31 mouse cellular contexts compared by ENCODE assay signal in genomic region chr5:30994910-30995635, GRCm38 (mm10). TPM values are rescaled to one million over a fixed set of nuclear protein-coding genes. Genes with fewer than 3 reads are reported as not detected.
DNase-seq lines count a peak whose midpoint lies in the region; ATAC-seq and TF ChIP-seq lines count a peak whose summit lies in the region.
"Had no signal": no experiment of that assay in that cellular context is flagged by ENCODE, and none has a peak within 500 bp of the region (broad histone marks: within the 10 kb centered on the region; RNA-seq: fewer than 3 reads in every experiment).

No protein-coding gene starts in this region.

- TF ChIP-seq CTCF in heart, adult 2 months (IDR thresholded peaks at IDR 0.05), result no peak
- TF ChIP-seq CTCF in liver, adult 2 months (IDR thresholded peaks at IDR 0.05; ENCODE audit: low read depth, low read length), result no peak

- H3K27ac ChIP-seq in heart, embryonic 10.5 days, result peak overlapping the region; percentile 77
- peak overlapping the region; percentile 63 for H3K27ac ChIP-seq in heart, embryonic 15.5 days
- H3K27ac ChIP-seq in heart, adult 2 months, result no peak overlapping the region
- peak overlapping the region; percentile 4; the same call in 1 of the 2 replicates for H3K27ac ChIP-seq in liver, adult 2 months (replicated peaks; ENCODE audit: insufficient read depth, low read depth, low read length)
- H3K27ac ChIP-seq in liver, embryonic 11.5 days (ENCODE audit: low read depth, low read length), result no peak overlapping the region
- H3K27ac ChIP-seq: forebrain, embryonic 13.5 days; hindbrain, embryonic 13.5 days; kidney, postnatal 0 days; limb, embryonic 10.5 days; limb, embryonic 15.5 days; neural tube, embryonic 12.5 days had no signal

- ATAC-seq in heart, embryonic 15.5 days (replicated peaks; ENCODE audit: insufficient number of reproducible peaks, insufficient read depth, low FRiP score, low read depth), result peak; percentile 22; the same call in 1 of the 2 replicates
- no peak for ATAC-seq in liver, embryonic 11.5 days (replicated peaks; ENCODE audit: low FRiP score)
- no peak for ATAC-seq in activated CD4-positive, CD25-positive, alpha-beta regulatory T cell, adult 4 months
- ATAC-seq: CD4-positive, CD25-positive, alpha-beta regulatory T cell, adult 4 months; forebrain, embryonic 13.5 days; midbrain, embryonic 16.5 days had no signal

- intact Hi-C loops in heart, postnatal 36 days (cut with DNase I), result no loop called here
- intact Hi-C loops in heart, adult 2 months (cut with DNase I), result loop anchor here (10.0 kb wide), 1 partner anchor 280 kb away; the partner anchor contains the start of gene Dpysl5

- DNase-seq in heart, embryonic 10.5 days (ENCODE audit: low spot score), result no peak
- DNase-seq in heart, postnatal 36 days, result no peak
- no peak for DNase-seq in heart, adult 2 months
- peak; percentile 87 for DNase-seq in liver, adult 2 months (ENCODE audit: extremely low read depth, low read depth, low spot score)
- DNase-seq in liver, embryonic 11.5 days (ENCODE audit: low spot score), result no peak
- DNase-seq: adrenal gland, adult 8-10 months; cerebellum, adult 9-10 months; cerebellum, postnatal 36 days; gastrocnemius, postnatal 14 days; heart, postnatal 14 days; kidney, adult 2 months; kidney, postnatal 4 days; layer of hippocampus, postnatal 36 days; lung, postnatal 36 days; right cerebral cortex, adult 18-20 months; spleen, adult 18-20 months; thymus, postnatal 14 days had no signal

- no peaks in the 10 kb centered on the region for H3K79me2 ChIP-seq in heart, adult 2 months (replicated peaks; ENCODE audit: control insufficient read depth, insufficient read depth, low read length)
- no peaks in the 10 kb centered on the region for H3K79me2 ChIP-seq in liver, adult 2 months (ENCODE audit: control insufficient read depth, insufficient read depth, low read length)
- H3K79me2 ChIP-seq in myocyte (ENCODE audit: control insufficient read depth, insufficient read depth), result no peaks in the 10 kb centered on the region

- no peak overlapping the region for H3K9ac ChIP-seq in heart, embryonic 15.5 days
- H3K9ac ChIP-seq in heart, adult 2 months (ENCODE audit: low read depth, low read length), result no peak overlapping the region
- H3K9ac ChIP-seq in liver, adult 2 months (ENCODE audit: low read depth, low read length), result no peak overlapping the region
- no peak overlapping the region for H3K9ac ChIP-seq in liver, embryonic 11.5 days (ENCODE audit: low read depth, low read length)
- H3K9ac ChIP-seq: forebrain, embryonic 13.5 days; hindbrain, embryonic 13.5 days; limb, embryonic 15.5 days; neural tube, embryonic 12.5 days had no signal

- no peaks in the 10 kb centered on the region for H3K36me3 ChIP-seq in heart, embryonic 10.5 days
- no peaks in the 10 kb centered on the region for H3K36me3 ChIP-seq in heart, embryonic 15.5 days
- no peaks in the 10 kb centered on the region for H3K36me3 ChIP-seq in heart, adult 2 months (ENCODE audit: control insufficient read depth, insufficient read depth, low read length)
- H3K36me3 ChIP-seq in liver, adult 2 months (ENCODE audit: control insufficient read depth, insufficient read depth, low read length), result no peaks in the 10 kb centered on the region
- no peaks in the 10 kb centered on the region for H3K36me3 ChIP-seq in liver, embryonic 11.5 days (ENCODE audit: control insufficient read depth, insufficient read depth, low read length)
- H3K36me3 ChIP-seq in myocyte (ENCODE audit: control insufficient read depth, insufficient read depth), result no peaks in the 10 kb centered on the region
- H3K36me3 ChIP-seq: hindbrain, embryonic 13.5 days; limb, embryonic 10.5 days; limb, embryonic 15.5 days; neural tube, embryonic 12.5 days had no signal

- WGBS in heart, embryonic 10.5 days, result 49% methylated on average over 11 of the region's 11 CpGs
- WGBS in heart, embryonic 15.5 days, result 37% methylated on average over 11 of the region's 11 CpGs
- 39% methylated on average over 11 of the region's 11 CpGs for WGBS in heart, adult 2 months
- 45% methylated on average over 11 of the region's 11 CpGs for WGBS in liver, adult 2 months
- 63% methylated on average over 11 of the region's 11 CpGs for WGBS in liver, embryonic 11.5 days

- no peak overlapping the region for H3K4me3 ChIP-seq in heart, embryonic 10.5 days
- H3K4me3 ChIP-seq in heart, embryonic 15.5 days, result no peak overlapping the region
- no peak overlapping the region for H3K4me3 ChIP-seq in heart, adult 2 months
- H3K4me3 ChIP-seq in liver, adult 2 months (ENCODE audit: insufficient read depth, low read depth, low read length), result no peak overlapping the region
- H3K4me3 ChIP-seq in liver, embryonic 11.5 days (ENCODE audit: low read depth, low read length), result no peak overlapping the region
- no peak overlapping the region for H3K4me3 ChIP-seq in myocyte
- H3K4me3 ChIP-seq: forebrain, embryonic 13.5 days; hindbrain, embryonic 13.5 days; limb, embryonic 10.5 days; limb, embryonic 15.5 days; neural tube, embryonic 12.5 days had no signal

- TF ChIP-seq POLR2A in heart, adult 2 months (IDR thresholded peaks at IDR 0.05; ENCODE audit: insufficient read depth, low read depth, low read length), result no peak
- no peak for TF ChIP-seq POLR2A in liver, adult 2 months (IDR thresholded peaks at IDR 0.05; ENCODE audit: extremely low read depth, insufficient read depth, low read length)
- TF ChIP-seq POLR2A in myocyte (IDR thresholded peaks at IDR 0.05; ENCODE audit: insufficient read length, low read depth), result no peak

- TF ChIP-seq EP300 in heart, adult 2 months (IDR thresholded peaks at IDR 0.05; ENCODE audit: insufficient read depth, low read depth, low read length), result no peak

- no peak overlapping the region for H3K4me2 ChIP-seq in heart, embryonic 15.5 days
- no peak overlapping the region for H3K4me2 ChIP-seq in liver, embryonic 11.5 days
- peak overlapping the region; percentile 15 for H3K4me2 ChIP-seq in myocyte (ENCODE audit: low read depth)
- H3K4me2 ChIP-seq: forebrain, embryonic 13.5 days; hindbrain, embryonic 13.5 days; limb, embryonic 15.5 days; midbrain, embryonic 11.5 days; neural tube, embryonic 12.5 days had no signal

- H3K4me1 ChIP-seq in heart, embryonic 10.5 days, result peaks cover 15% of the 10 kb centered on the region
- peaks cover 8% of the 10 kb centered on the region; the same call in 1 of the 2 replicates for H3K4me1 ChIP-seq in heart, embryonic 15.5 days (replicated peaks)
- H3K4me1 ChIP-seq in heart, adult 2 months (ENCODE audit: control insufficient read depth, insufficient read depth, low read length), result peaks cover 2% of the 10 kb centered on the region
- H3K4me1 ChIP-seq in liver, adult 2 months (ENCODE audit: control insufficient read depth, insufficient read depth, low read length), result peaks cover 5% of the 10 kb centered on the region; the same call in 1 of the 2 replicates
- H3K4me1 ChIP-seq in liver, embryonic 11.5 days (replicated peaks; ENCODE audit: control insufficient read depth, insufficient read depth, low read length), result no peaks in the 10 kb centered on the region
- H3K4me1 ChIP-seq: forebrain, embryonic 13.5 days; hindbrain, embryonic 13.5 days; limb, embryonic 10.5 days; limb, embryonic 15.5 days; neural tube, embryonic 12.5 days had no signal

- no peaks in the 10 kb centered on the region for H3K9me3 ChIP-seq in heart, embryonic 10.5 days
- no peaks in the 10 kb centered on the region for H3K9me3 ChIP-seq in heart, embryonic 15.5 days (replicated peaks)
- H3K9me3 ChIP-seq in liver, embryonic 11.5 days (ENCODE audit: control insufficient read depth, low read length), result no peaks in the 10 kb centered on the region
- H3K9me3 ChIP-seq: forebrain, embryonic 13.5 days; hindbrain, embryonic 13.5 days; limb, embryonic 10.5 days; limb, embryonic 15.5 days; neural tube, embryonic 12.5 days had no signal

- H3K27me3 ChIP-seq in heart, embryonic 10.5 days (ENCODE audit: insufficient read depth, poor library complexity, severe bottlenecking), result no peaks in the 10 kb centered on the region
- no peaks in the 10 kb centered on the region for H3K27me3 ChIP-seq in heart, embryonic 15.5 days
- H3K27me3 ChIP-seq in heart, adult 2 months (ENCODE audit: control insufficient read depth, insufficient read depth, low read length), result no peaks in the 10 kb centered on the region
- H3K27me3 ChIP-seq in liver, adult 2 months (ENCODE audit: control insufficient read depth, insufficient read depth, low read length), result no peaks in the 10 kb centered on the region
- H3K27me3 ChIP-seq in liver, embryonic 11.5 days (replicated peaks; ENCODE audit: control insufficient read depth, insufficient read depth, low read length), result 0 out of 2 replicates have a peak, but pooled peaks cover 2% of the 10 kb centered on the region
- H3K27me3 ChIP-seq in myocyte (ENCODE audit: control insufficient read depth, insufficient read depth, insufficient read length), result no peaks in the 10 kb centered on the region
- H3K27me3 ChIP-seq: forebrain, embryonic 13.5 days; hindbrain, embryonic 13.5 days; limb, embryonic 15.5 days; neural tube, embryonic 12.5 days had no signal

- H3ac ChIP-seq in myocyte (ENCODE audit: control insufficient read depth, insufficient read length), result no peak overlapping the region

RNA-seq across cellular contexts. Expression of gene Tcf23, which starts 26.6 kb away (rescaled TPM):
- 0.11 and 0.17 TPM in 2 replicates for polyA plus RNA-seq in heart, embryonic 10.5 days (2016; fragmentation: Nextera tagmentation; extraction: Ambion mirVana)
- 1 to 10 TPM in 1 of 2 experiments, under 1 TPM in 1; 0.64 to 1.7 TPM for total RNA-seq in heart, postnatal 36 days (2021)
- polyA plus RNA-seq in heart, embryonic 15.5 days (2015; fragmentation: Nextera tagmentation; extraction: Ambion mirVana), result 0.09 and 0.15 TPM in 2 replicates
- 1 to 10 TPM; 1.6 TPM for total RNA-seq in heart, adult 2 months (2021)
- 0.44 and 0.57 TPM in 2 replicates for polyA plus RNA-seq in heart, adult 2 months (2012; rRNA removed)
- total RNA-seq in liver, adult 2 months (2014; rRNA removed), result under 0.01 and 0.07 TPM in 2 replicates
- polyA plus RNA-seq in liver, adult 2 months (2012; rRNA removed), result 0.06 TPM in 1 of 2 replicates, not detected in the other
- polyA plus RNA-seq in liver, embryonic 11.5 days (2014; fragmentation: Nextera tagmentation; extraction: Ambion mirVana), result 0.04 TPM in 2 replicates
- polyA plus RNA-seq in myocyte (2012; fragmentation: generic; extraction: Trizol), result 0.62 TPM
- not detected for polyA plus RNA-seq in activated CD4-positive, CD25-positive, alpha-beta regulatory T cell, adult 4 months (2017; shearing (Covaris generic))
- total RNA-seq: megakaryocyte, adult 5-6 weeks had no signal
- polyA plus RNA-seq: CD4-positive, CD25-positive, alpha-beta regulatory T cell, adult 4 months; embryonic facial prominence, embryonic 11.5 days; forebrain, embryonic 13.5 days; hindbrain, embryonic 13.5 days; limb, embryonic 10.5 days; midbrain, embryonic 11.5 days; midbrain, embryonic 16.5 days; neural tube, embryonic 12.5 days had no signal

RNA-seq across cellular contexts. Expression of gene Preb, which starts 34.9 kb away (rescaled TPM):
- polyA plus RNA-seq in heart, embryonic 10.5 days (2016; fragmentation: Nextera tagmentation; extraction: Ambion mirVana), result 118 and 124 TPM in 2 replicates
- 10 to 100 TPM; 81.0 to 86.9 TPM for total RNA-seq in heart, postnatal 36 days (2021)
- polyA plus RNA-seq in heart, embryonic 15.5 days (2015; fragmentation: Nextera tagmentation; extraction: Ambion mirVana), result 74.4 and 99.1 TPM in 2 replicates
- 10 to 100 TPM; 80.3 to 84.6 TPM for total RNA-seq in heart, adult 2 months (2021)
- 166 and 189 TPM in 2 replicates for polyA plus RNA-seq in heart, adult 2 months (2012; rRNA removed)
- total RNA-seq in liver, adult 2 months (2014; rRNA removed), result 62.0 and 91.0 TPM in 2 replicates
- 279 and 433 TPM in 2 replicates for polyA plus RNA-seq in liver, adult 2 months (2012; rRNA removed)
- polyA plus RNA-seq in liver, embryonic 11.5 days (2014; fragmentation: Nextera tagmentation; extraction: Ambion mirVana), result 111 and 118 TPM in 2 replicates
- 158 TPM for polyA plus RNA-seq in myocyte (2012; fragmentation: generic; extraction: Trizol)
- 10 to 100 TPM; 60.4 to 71.0 TPM for polyA plus RNA-seq in activated CD4-positive, CD25-positive, alpha-beta regulatory T cell, adult 4 months (2017; shearing (Covaris generic))

RNA-seq across cellular contexts. Expression of gene Cgref1, which starts 49.7 kb away (rescaled TPM):
- 5.5 and 6.0 TPM in 2 replicates for polyA plus RNA-seq in heart, embryonic 10.5 days (2016; fragmentation: Nextera tagmentation; extraction: Ambion mirVana)
- total RNA-seq in heart, postnatal 36 days (2021), result under 1 TPM; 0.70 to 0.89 TPM
- polyA plus RNA-seq in heart, embryonic 15.5 days (2015; fragmentation: Nextera tagmentation; extraction: Ambion mirVana), result 2.4 and 4.2 TPM in 2 replicates
- under 1 TPM; 0.30 to 0.73 TPM for total RNA-seq in heart, adult 2 months (2021)
- 1.2 and 2.0 TPM in 2 replicates for polyA plus RNA-seq in heart, adult 2 months (2012; rRNA removed)
- total RNA-seq in liver, adult 2 months (2014; rRNA removed), result 0.60 and 0.74 TPM in 2 replicates
- 0.28 and 0.34 TPM in 2 replicates for polyA plus RNA-seq in liver, adult 2 months (2012; rRNA removed)
- 5.4 and 8.2 TPM in 2 replicates for polyA plus RNA-seq in liver, embryonic 11.5 days (2014; fragmentation: Nextera tagmentation; extraction: Ambion mirVana)
- 26.2 TPM for polyA plus RNA-seq in myocyte (2012; fragmentation: generic; extraction: Trizol)
- under 1 TPM in 1 of 2 experiments, not detected in 1; 0.50 TPM for polyA plus RNA-seq in activated CD4-positive, CD25-positive, alpha-beta regulatory T cell, adult 4 months (2017; shearing (Covaris generic))
- total RNA-seq: megakaryocyte, adult 5-6 weeks had no signal

RNA-seq across cellular contexts. Expression of gene Atraid, which starts 53.0 kb away (rescaled TPM):
- polyA plus RNA-seq in heart, embryonic 10.5 days (2016; fragmentation: Nextera tagmentation; extraction: Ambion mirVana), result 79.7 and 87.6 TPM in 2 replicates
- 10 to 100 TPM; 50.5 to 57.3 TPM for total RNA-seq in heart, postnatal 36 days (2021)
- 116 and 118 TPM in 2 replicates for polyA plus RNA-seq in heart, embryonic 15.5 days (2015; fragmentation: Nextera tagmentation; extraction: Ambion mirVana)
- 10 to 100 TPM; 44.2 to 45.6 TPM for total RNA-seq in heart, adult 2 months (2021)
- 100 and 115 TPM in 2 replicates for polyA plus RNA-seq in heart, adult 2 months (2012; rRNA removed)
- total RNA-seq in liver, adult 2 months (2014; rRNA removed), result 172 and 185 TPM in 2 replicates
- 160 TPM in 2 replicates for polyA plus RNA-seq in liver, adult 2 months (2012; rRNA removed)
- 68.5 and 72.4 TPM in 2 replicates for polyA plus RNA-seq in liver, embryonic 11.5 days (2014; fragmentation: Nextera tagmentation; extraction: Ambion mirVana)
- 143 TPM for polyA plus RNA-seq in myocyte (2012; fragmentation: generic; extraction: Trizol)
- 10 to 100 TPM; 80.2 to 81.8 TPM for polyA plus RNA-seq in activated CD4-positive, CD25-positive, alpha-beta regulatory T cell, adult 4 months (2017; shearing (Covaris generic))

RNA-seq across cellular contexts. Expression of gene Slc5a6, which starts 53.7 kb away (rescaled TPM):
- 9.9 and 11.3 TPM in 2 replicates for polyA plus RNA-seq in heart, embryonic 10.5 days (2016; fragmentation: Nextera tagmentation; extraction: Ambion mirVana)
- 10 to 100 TPM; 11.0 to 12.1 TPM for total RNA-seq in heart, postnatal 36 days (2021)
- 5.8 and 9.3 TPM in 2 replicates for polyA plus RNA-seq in heart, embryonic 15.5 days (2015; fragmentation: Nextera tagmentation; extraction: Ambion mirVana)
- 10 to 100 TPM; 11.8 to 13.2 TPM for total RNA-seq in heart, adult 2 months (2021)
- polyA plus RNA-seq in heart, adult 2 months (2012; rRNA removed), result 25.5 and 29.1 TPM in 2 replicates
- 6.1 and 6.7 TPM in 2 replicates for total RNA-seq in liver, adult 2 months (2014; rRNA removed)
- 15.5 and 16.2 TPM in 2 replicates for polyA plus RNA-seq in liver, adult 2 months (2012; rRNA removed)
- 9.3 and 10.3 TPM in 2 replicates for polyA plus RNA-seq in liver, embryonic 11.5 days (2014; fragmentation: Nextera tagmentation; extraction: Ambion mirVana)
- polyA plus RNA-seq in myocyte (2012; fragmentation: generic; extraction: Trizol), result 11.1 TPM
- 1 to 10 TPM; 2.7 to 3.2 TPM for polyA plus RNA-seq in activated CD4-positive, CD25-positive, alpha-beta regulatory T cell, adult 4 months (2017; shearing (Covaris generic))

Comparison
In these comparisons a context has a peak if more than half of its experiments do, and no peak if none do; other contexts are left out.
1. H3K27ac ChIP-seq: peak in heart, embryonic 10.5 days (single experiment), heart, embryonic 15.5 days (single experiment) and liver, adult 2 months (single experiment); none in heart, adult 2 months (single experiment) and liver, embryonic 11.5 days (single experiment).